Mouse (Mus musculus) liver, embryonic 13.5 days (tissue): Measurements from ENCODE around the gene Myh7. TPM values are rescaled to one million over a fixed set of nuclear protein-coding genes. Genes with fewer than 3 reads are reported as not detected.
"Not testable (repeated sequence)": the region's sequence is repeated elsewhere in the genome, so short reads cannot be mapped to it uniquely, and the experiment has no call there.

Experiments used
- ATAC-seq: fragments of 200-750 bp; cut with Nextera tagmentation; 2 replicates; pipeline ENCODE4 v1.8.0; 2017; ENCODE audit warnings: low read depth, mild to moderate bottlenecking, moderate number of reproducible peaks, moderate library complexity
- DNase-seq: peaks from one replicate; pipeline ENCODE4 v3.0.0; 2022
- H3K27ac ChIP-seq: fragments of 300-500 bp; sonication (generic); 2 replicates; pipeline ENCODE4 v1.5.1; 2015; ENCODE audit warnings: moderate library complexity, mild to moderate bottlenecking, inconsistent platforms
- H3K27me3 ChIP-seq: fragments of 300-500 bp; sonication (generic); 2 replicates; pipeline ENCODE4 v1.6.1; 2015; ENCODE audit warnings: mild to moderate bottlenecking, inconsistent platforms
- H3K36me3 ChIP-seq: fragments of 300-500 bp; sonication (generic); 2 replicates; pipeline ENCODE4 v1.6.1; 2015; ENCODE audit warnings: mild to moderate bottlenecking, inconsistent platforms
- H3K4me1 ChIP-seq: fragments of 300-500 bp; sonication (generic); replicated peaks from 2 replicates; pipeline ENCODE4 v1.6.1; 2015; ENCODE audit warnings: inconsistent platforms
- H3K4me2 ChIP-seq: fragments of 300-500 bp; sonication (generic); 2 replicates; pipeline ENCODE4 v1.6.1; 2015; ENCODE audit warnings: inconsistent platforms, mild to moderate bottlenecking, moderate library complexity
- H3K4me3 ChIP-seq: fragments of 300-500 bp; sonication (generic); replicated peaks from 2 replicates; pipeline ENCODE4 v1.5.1; 2015; ENCODE audit warnings: mild to moderate bottlenecking, inconsistent platforms
- H3K9ac ChIP-seq: fragments of 300-500 bp; sonication (generic); 2 replicates; pipeline ENCODE4 v1.6.1; 2015; ENCODE audit warnings: mild to moderate bottlenecking, inconsistent platforms
- H3K9me3 ChIP-seq: fragments of 300-500 bp; sonication (generic); replicated peaks from 2 replicates; pipeline ENCODE4 v1.6.1; 2016; ENCODE audit warnings: inconsistent platforms
- WGBS: fragments of 180-500 bp; shearing (Covaris S2); methylation state at CpG from one replicate; pipeline ENCODE4 v1.1.7; 2015; ENCODE audit not compliant: insufficient replicate concordance; 5-methylcytosine and 5-hydroxymethylcytosine counted together
- polyA plus RNA-seq: library from polyadenylated mRNA; unstranded; fragments of >200 nt; fragmentation: Nextera tagmentation; extraction: Ambion mirVana; gene quantifications from 2 replicates; pipeline ENCODE4 v1.2.1, GENCODE M21; 2015

Gene Myh7
- polyA plus RNA-seq, 1 experiment from 2014 or later = 0.98 TPM

DNA sequence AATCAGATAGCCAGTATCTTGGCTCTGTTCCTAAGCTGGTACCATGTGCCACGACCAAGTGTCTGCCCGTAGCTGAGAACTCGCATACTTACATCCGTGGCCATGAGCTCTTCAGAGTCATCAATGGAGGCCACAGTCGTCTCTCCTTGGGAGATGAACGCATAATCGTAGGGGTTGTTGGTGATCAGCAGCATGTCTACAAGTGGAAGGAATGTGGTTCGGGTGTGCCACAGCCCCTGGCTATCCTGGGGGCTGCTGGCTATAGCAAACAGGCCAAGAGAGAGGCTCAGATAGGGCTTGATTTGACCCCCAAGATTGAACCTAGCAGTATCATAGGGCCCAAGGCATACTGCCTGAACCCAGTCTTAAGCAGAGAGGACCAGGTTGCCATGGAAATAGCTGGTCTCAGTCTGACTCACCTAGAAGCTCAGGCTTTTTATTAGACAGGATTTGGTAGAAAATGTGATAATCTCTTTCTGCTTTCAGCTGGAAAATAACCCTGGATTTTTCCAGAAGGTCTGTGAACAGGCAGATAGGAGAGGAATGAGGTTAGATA lies 4.5 kb downstream of the Myh7 start:
- no peak overlapping the region for H3K9ac ChIP-seq
- no peak overlapping the region for H3K4me2 ChIP-seq
- ATAC-seq (no peak), DNase-seq (no peak)
- 68% methylated on average over 8 of the region's 8 CpGs for WGBS
- no peaks in the 10 kb centered on the region for H3K9me3 ChIP-seq
- H3K27me3 ChIP-seq = no peaks in the 10 kb centered on the region
- no peaks in the 10 kb centered on the region for H3K36me3 ChIP-seq
- no peak overlapping the region for H3K4me3 ChIP-seq
- H3K4me1 ChIP-seq = no peaks in the 10 kb centered on the region
- no peak overlapping the region for H3K27ac ChIP-seq

GRCm38 (mm10) chr14:54988882-54989281 lies 5.5 kb downstream of the Myh7 start:
- Histone ChIP-seq H3K27me3 (no peaks in the 10 kb centered on the region), H3K36me3 (no peaks in the 10 kb centered on the region), H3K27ac (no peak overlapping the region), H3K4me3 (no peak overlapping the region), H3K9me3 (no peaks in the 10 kb centered on the region), H3K4me2 (no peak overlapping the region), H3K9ac (no peak overlapping the region), H3K4me1 (no peaks in the 10 kb centered on the region)
- WGBS = 69% methylated on average over 13 of the region's 13 CpGs
- ATAC-seq (no peak), DNase-seq (no peak)

GRCm38 (mm10) chr14:54988350-54988874 lies 6.0 kb downstream of the Myh7 start:
- H3K4me2 ChIP-seq, H3K36me3 ChIP-seq, H3K9me3 ChIP-seq, DNase-seq, H3K27me3 ChIP-seq, H3K9ac ChIP-seq, H3K4me3 ChIP-seq, H3K4me1 ChIP-seq, H3K27ac ChIP-seq, ATAC-seq: not testable (repeated sequence)
- WGBS = 69% methylated on average over 9 of the region's 9 CpGs

- H3K4me3 ChIP-seq = no peak overlapping the region
- DNase-seq = no peak
- ATAC-seq = no peak
- WGBS = 87% methylated on average over 7 of the region's 7 CpGs
- no peak overlapping the region for H3K27ac ChIP-seq
- H3K9ac ChIP-seq = no peak overlapping the region
- H3K27me3 ChIP-seq = peaks cover 8% of the 10 kb centered on the region
- no peak overlapping the region for H3K4me2 ChIP-seq
- H3K4me1 ChIP-seq = no peaks in the 10 kb centered on the region
- no peaks in the 10 kb centered on the region for H3K36me3 ChIP-seq
- no peaks in the 10 kb centered on the region for H3K9me3 ChIP-seq
Measured at GRCm38 (mm10) chr14:54981934-54982333, 12.5 kb downstream of the Myh7 start.

- H3K4me1 ChIP-seq = no peaks in the 10 kb centered on the region
Measured at GRCm38 (mm10) chr14:54978664-54979063, 15.8 kb downstream of the Myh7 start.

DNA sequence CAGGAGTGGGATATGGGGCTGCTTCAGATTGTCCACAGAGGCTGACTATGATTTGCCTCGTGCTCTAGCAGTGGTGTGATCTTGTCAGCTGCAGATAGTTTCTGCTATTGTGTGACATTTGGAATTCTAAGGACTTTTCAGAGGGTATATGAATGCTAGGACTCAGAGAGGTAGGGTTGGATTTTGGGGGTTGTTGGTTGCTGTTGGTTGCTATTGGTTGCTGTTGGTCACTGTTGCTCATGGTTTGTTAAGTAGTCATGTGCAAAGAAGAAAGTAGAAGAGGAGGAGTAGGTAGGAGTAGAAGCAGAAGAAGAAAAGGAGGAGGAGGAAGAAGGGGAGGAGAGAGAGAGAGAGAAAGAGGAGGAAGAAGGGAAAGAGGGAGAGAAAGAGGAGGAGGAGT lies 17.8 kb downstream of the Myh7 start, which contains the start of gene Gm17428:
Gene Gm17428 (plus strand): TSS at position 301 of the 400 bp plus-strand sequence.
- no peak for ATAC-seq
- peaks cover 11% of the 10 kb centered on the region for H3K27me3 ChIP-seq
- H3K9me3 ChIP-seq = no peaks in the 10 kb centered on the region
- H3K27ac ChIP-seq = no peak within 1 kb of the TSS
- H3K9ac ChIP-seq = no peak within 1 kb of the TSS
- H3K4me1 ChIP-seq = no peaks in the 10 kb centered on the region
- no peak within 1 kb of the TSS for H3K4me2 ChIP-seq
- no peak for DNase-seq
- no peak within 1 kb of the TSS for H3K4me3 ChIP-seq
- WGBS = 46% methylated on average over 1 of the region's 1 CpGs
- H3K36me3 ChIP-seq = no peaks in the 10 kb centered on the region

More at GRCm38 (mm10) chr14:54978664-54979063, 15.8 kb downstream of the Myh7 start:
- ATAC-seq (no peak), DNase-seq (no peak)
- 73% methylated on average over 8 of the region's 8 CpGs for WGBS
- Histone ChIP-seq H3K4me3 (no peak overlapping the region), H3K9ac (no peak overlapping the region), H3K27ac (no peak overlapping the region), H3K4me2 (no peak overlapping the region), H3K27me3 (peaks cover 11% of the 10 kb centered on the region), H3K36me3 (no peaks in the 10 kb centered on the region), H3K9me3 (no peaks in the 10 kb centered on the region)

GRCm38 (mm10) chr14:54974068-54974791 lies 20.2 kb downstream of the Myh7 start:
- no peak for DNase-seq
- H3K27ac ChIP-seq = no peak overlapping the region
- no peaks in the 10 kb centered on the region for H3K4me1 ChIP-seq
- H3K36me3 ChIP-seq = no peaks in the 10 kb centered on the region
- H3K27me3 ChIP-seq = peaks cover 15% of the 10 kb centered on the region
- no peaks in the 10 kb centered on the region for H3K9me3 ChIP-seq
- H3K4me3 ChIP-seq = no peak overlapping the region
- H3K9ac ChIP-seq = no peak overlapping the region
- WGBS = 66% methylated on average over 6 of the region's 6 CpGs
- H3K4me2 ChIP-seq = no peak overlapping the region
- ATAC-seq = no peak

DNA sequence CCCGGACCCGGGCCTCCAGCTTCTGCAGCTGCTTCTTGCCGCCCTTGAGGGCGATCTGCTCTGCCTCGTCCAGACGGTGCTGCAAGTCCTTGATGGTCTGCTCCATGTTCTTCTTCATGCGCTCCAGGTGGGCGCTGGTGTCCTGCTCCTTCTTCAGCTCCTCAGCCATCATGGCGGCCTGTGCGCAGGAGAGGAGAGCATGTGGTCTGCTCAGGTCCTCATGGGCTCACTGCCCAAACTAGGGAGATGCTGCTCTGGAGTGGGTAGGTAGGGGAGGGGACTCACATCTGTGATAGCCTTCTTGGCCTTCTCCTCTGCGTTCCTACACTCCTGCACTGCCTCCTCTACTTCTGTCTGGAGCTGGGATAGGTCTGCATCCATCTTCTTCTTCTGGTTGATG lies 21.6 kb downstream of the Myh7 start:
- H3K27me3 ChIP-seq, H3K4me1 ChIP-seq, ATAC-seq, DNase-seq, H3K27ac ChIP-seq, H3K4me2 ChIP-seq, H3K4me3 ChIP-seq, H3K36me3 ChIP-seq, H3K9me3 ChIP-seq, H3K9ac ChIP-seq: not testable (repeated sequence)
- 83% methylated on average over 10 of the region's 11 CpGs for WGBS

- Histone ChIP-seq H3K27me3 (0 out of 2 replicates have a peak, but pooled peaks cover 4% of the 10 kb centered on the region), H3K4me3 (no peak overlapping the region), H3K36me3 (no peaks in the 10 kb centered on the region), H3K4me2 (no peak overlapping the region), H3K27ac (no peak overlapping the region), H3K4me1 (no peaks in the 10 kb centered on the region), H3K9ac (no peak overlapping the region), H3K9me3 (no peaks in the 10 kb centered on the region)
- ATAC-seq = no peak
- no peak for DNase-seq
Measured at GRCm38 (mm10) chr14:54968344-54968743, 26.1 kb downstream of the Myh7 start.

DNA sequence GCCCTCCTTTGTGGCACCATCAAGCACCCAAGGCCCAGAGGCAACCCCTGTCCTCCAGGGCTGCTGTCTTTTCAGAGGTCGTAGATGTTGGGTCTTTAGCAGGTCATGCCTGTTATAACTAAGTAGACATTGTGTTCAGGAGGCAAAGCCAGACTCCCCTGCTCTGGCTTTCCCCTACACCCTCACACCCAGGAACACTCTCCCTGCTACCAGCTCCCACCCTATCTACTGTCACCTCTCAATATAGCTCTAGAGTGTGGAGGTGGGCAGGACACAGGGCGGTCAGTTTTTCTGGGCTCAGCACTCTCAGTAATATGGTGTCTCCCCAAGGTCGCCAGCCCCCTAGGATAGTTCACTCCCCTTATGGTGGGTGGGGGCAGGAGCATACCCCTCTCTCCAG lies 26.6 kb downstream of the Myh7 start:
- no peak overlapping the region for H3K4me2 ChIP-seq
- H3K9me3 ChIP-seq = no peaks in the 10 kb centered on the region
- no peak overlapping the region for H3K9ac ChIP-seq
- WGBS = 62% methylated on average over 3 of the region's 3 CpGs
- DNase-seq = no peak
- H3K4me1 ChIP-seq = no peaks in the 10 kb centered on the region
- ATAC-seq = no peak
- 0 out of 2 replicates have a peak, but pooled peaks cover 4% of the 10 kb centered on the region for H3K27me3 ChIP-seq
- H3K36me3 ChIP-seq = no peaks in the 10 kb centered on the region
- no peak overlapping the region for H3K4me3 ChIP-seq
- no peak overlapping the region for H3K27ac ChIP-seq

DNA sequence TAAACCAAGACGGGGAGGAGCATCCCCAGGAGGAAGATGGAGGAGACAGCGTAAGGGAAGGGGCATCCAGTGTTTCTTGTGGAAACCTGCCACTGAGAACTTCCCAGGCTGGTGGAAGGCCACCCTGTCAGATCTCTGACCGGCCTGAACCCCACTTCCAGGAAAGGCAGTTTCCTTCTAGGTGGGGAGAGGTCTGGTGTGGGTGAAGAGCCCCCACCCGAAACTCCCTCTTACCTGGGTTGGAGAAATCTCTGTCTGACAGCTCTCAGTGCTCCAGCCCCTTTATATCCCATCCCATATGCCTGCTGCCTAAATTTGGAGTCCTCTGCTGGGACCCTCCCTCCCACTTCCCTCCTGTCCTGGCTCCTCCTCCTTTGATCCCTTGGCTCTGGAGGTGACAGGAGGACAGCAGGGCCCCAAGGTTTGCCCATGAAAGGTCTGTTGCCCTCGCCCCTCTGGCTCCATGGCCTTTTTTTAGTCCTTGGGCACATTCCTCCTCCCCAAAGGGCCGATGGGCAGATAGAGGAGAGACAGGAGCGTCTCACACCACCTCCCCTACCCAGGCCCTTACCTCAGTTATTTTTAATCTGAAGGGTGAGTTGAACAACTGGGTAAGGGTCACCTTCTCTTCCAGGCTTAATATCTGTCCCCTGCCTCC lies 28.0 kb downstream of the Myh7 start, which contains the start of gene Myh6:
Gene Myh6 (minus strand): TSS at position 608 of the 658 bp plus-strand sequence.
- Histone ChIP-seq H3K36me3 (no peaks in the 10 kb centered on the region), H3K27ac (no peak within 1 kb of the TSS), H3K9ac (no peak within 1 kb of the TSS), H3K4me1 (no peaks in the 10 kb centered on the region), H3K4me3 (no peak within 1 kb of the TSS), H3K27me3 (0 out of 2 replicates have a peak, but pooled peaks cover 4% of the 10 kb centered on the region), H3K4me2 (no peak within 1 kb of the TSS), H3K9me3 (no peaks in the 10 kb centered on the region)
- 45% methylated on average over 7 of the region's 7 CpGs for WGBS
- ATAC-seq (no peak), DNase-seq (no peak)
